Mouse (Mus musculus): ENCODE data around the gene Fcgr3. TPM values are rescaled to one million over a fixed set of nuclear protein-coding genes. Genes with fewer than 3 reads are reported as not detected.

Fcgr3 gene
- 10 to 100 TPM in 1 of 2 experiments, 1 to 10 TPM in 1; 9.9 to 12.5 TPM for total RNA-seq (2021)
- long read RNA-seq, transcript Fcgr3-201 (5 exons, 1,347 nt): major isoform, 8 of 12 reads
- long read RNA-seq, partial matches to known transcripts: 1 of 12 reads
- long read RNA-seq, other reads (novel, unspliced or antisense): 2 of 12 reads

DNA sequence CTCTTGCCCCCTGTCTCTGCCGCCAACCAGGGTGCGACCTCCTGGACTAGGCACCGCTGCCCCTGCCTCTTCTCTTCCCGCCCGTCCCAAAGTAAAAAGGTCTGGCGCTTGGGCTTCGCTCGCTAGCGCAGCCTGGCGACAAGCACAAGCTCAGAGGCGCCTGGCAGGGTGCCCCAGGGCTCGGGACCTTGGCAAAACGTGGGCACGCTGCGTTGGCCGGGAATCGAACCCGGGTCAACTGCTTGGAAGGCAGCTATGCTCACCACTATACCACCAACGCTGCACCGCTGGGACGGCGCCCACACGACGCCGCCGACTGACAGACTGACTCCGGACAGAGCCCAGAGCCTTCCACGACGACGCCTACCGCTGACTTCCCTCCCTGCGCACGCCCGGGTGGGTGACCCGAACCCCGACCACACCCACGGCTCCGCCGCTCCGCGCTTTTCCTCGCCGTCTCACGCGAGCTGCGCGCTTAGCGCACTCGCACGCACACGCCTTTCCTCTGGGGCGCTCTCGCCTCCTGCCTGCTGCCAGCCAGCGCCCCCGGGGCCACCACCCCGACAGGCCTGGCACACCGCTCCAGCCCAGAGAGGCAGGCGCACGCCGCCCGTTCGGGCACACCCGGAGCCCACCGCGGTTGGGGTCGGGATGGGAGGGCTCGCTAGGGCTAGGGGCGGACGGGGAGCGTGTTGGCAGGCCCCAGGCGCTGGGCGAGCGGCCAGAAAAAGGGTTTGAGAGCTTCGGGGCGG is at the start of gene Fcgr3:
Gene Fcgr3, minus strand, starts transcription at position 445 of the 752 bp plus-strand sequence.
- peak; percentile 67 to 78 for DNase-seq (ENCODE audit: low spot score in 2 of 2)

DNA sequence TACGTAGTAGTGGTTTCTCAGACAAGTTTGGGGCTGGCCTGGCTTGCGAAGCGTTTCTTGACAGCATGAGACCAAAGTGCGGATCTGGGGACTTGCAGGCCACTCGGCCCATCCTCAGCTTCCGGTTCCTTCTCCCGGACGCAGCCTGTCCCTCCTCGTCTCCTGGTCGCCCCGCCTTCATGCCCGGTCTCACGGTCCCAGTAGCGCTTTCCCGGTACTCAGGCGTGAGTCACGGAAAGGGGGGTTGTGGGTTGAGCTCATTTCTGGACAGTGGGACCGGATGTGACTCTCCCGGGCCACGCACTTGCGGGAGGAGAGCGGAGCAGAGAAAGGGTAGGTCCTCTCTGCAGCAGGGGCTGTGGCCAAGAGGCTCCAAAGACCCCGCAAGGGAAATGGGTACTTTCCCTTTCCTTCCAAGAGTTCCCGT is 49.2 kb upstream of the Fcgr3 start, which contains the start of gene Cfap126:
Gene Cfap126, plus strand, starts transcription at position 46 of the 427 bp plus-strand sequence.
- peak; percentile 31 to 42 for DNase-seq (ENCODE audit: low spot score in 2 of 2)

DNA sequence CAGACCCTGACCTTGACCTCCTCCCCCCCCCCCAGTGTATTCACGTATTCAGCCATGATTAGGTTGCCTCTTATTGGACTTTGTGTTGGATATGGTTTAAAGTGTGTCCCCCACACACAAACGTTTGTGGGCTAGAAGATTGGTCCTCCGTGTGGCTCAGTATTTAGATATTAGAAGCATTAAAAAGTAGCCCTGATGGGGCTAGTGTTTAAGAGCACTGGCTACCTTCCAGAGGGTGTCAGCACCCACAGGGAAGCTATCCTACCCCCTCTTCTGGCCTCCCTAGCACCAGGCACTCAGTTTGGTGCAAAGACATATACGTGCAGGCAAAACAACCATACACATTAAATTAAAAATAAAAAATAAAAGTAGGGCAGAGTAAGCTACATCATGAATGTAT is 48.3 kb upstream of the Fcgr3 start:
- no peak for DNase-seq (ENCODE audit: low spot score in 2 of 2)

DNA sequence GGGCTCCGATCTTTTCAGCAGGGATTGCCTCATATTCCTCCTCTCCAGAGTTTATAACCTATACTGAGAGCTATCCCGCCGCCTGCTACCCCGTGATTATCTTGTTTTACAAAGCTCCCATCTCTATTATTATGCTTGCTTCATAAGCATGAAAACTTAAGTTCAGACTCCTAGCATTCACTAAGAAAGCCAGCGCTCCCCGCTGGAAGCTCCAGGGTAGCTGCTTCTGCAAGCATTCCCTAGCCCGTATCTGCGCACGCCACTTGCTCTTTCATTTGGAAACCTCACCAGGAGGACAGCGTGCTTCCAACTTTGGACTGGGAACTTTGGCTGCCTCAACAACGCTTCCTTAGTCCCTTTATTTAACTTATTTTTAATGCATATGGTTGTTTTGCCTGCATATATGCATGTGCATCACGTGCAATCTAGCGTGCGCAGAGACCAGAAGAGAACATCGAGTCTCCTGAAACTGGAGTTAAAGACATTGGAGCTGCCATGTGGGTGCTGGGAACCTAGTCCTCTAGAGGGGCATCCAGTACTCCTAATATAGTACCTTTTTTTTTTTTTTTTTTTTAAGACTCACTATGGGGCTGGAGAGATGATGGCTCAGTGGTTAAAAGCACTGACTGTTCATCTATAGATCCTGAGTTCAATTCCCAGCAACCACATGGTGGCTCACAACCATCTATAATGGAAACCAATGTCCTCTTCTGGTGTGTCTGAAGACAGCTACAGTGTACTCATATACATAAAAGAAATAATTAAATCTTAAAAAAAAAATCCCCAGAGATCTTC is 47.2 kb upstream of the Fcgr3 start:
- peak; percentile 10 to 47 for DNase-seq (ENCODE audit: low spot score in 2 of 2)

DNA sequence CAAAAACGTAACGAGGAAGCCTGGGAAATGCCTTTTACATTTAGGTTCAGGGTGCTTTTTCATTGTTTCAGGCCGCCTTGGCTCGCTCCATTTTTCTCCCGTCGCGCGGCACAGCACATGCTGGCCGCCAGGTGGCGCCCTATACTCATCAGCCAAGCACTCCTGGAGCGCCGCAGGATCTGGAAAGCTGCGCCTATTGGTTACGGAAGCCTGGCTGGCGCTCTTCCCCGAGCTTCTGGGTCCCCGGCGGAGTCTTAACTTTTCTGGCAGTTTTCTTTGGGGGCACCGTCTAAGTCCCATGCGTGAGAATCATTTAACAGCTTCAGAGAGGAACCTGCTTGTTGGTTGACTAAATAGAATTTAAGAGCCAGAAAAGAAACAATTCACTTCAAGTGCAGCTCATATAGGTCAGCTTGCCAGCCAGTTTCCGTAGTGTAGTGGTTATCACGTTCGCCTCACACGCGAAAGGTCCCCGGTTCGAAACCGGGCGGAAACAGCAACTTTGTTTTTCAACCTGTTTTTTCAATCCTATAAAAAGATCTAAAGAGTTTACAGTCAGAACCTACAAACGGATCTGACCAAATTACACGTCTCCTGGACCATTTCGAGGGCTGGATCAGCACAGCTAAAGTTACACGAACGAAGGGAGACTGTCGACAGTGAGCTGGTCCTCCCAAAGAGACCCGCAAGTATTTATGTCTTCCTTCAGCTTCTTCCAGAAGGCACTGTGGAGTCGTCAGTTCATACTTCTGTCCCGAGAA is 46.5 kb upstream of the Fcgr3 start:
- DNase-seq (ENCODE audit: low spot score in 2 of 2): peak; percentile 93 to 99

DNA sequence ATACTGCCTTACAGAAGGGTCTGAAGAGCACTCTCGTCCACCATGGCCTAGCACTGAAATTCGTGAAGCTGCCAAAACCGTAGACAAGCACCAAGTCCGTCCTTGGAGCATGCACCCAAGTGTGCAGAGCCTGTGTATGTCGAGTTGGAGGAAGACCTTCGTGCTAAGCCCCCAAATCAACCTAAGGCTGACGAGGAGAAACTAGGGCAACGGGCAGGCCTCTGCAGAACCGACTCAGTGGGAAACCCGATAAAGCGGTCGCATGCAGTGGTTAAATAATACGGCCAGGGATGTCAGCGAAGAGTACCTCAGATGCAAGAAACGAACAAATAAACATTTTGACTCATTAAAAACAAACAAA is 45.9 kb upstream of the Fcgr3 start:
- DNase-seq (ENCODE audit: low spot score in 2 of 2): no peak

DNA sequence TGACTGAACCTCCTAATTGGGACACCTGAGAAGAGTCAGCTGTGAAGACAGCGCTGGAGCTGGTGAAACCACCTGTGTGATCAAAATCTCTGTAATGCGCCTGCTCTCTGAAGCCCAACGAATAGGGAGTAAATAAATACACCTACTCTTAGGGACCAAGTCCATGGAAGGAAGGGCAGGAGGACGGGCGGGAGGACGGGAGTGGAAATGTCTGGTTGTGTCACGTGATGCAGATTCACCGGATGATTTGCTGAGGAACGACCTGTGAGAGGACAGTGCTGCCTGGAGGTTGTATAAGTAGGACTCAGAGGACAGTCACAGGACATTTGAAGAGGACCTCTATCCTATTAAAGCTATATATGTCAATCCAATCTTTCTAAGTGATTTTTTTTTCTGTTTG is 44.9 kb upstream of the Fcgr3 start:
- DNase-seq (ENCODE audit: low spot score in 2 of 2): no peak

DNA sequence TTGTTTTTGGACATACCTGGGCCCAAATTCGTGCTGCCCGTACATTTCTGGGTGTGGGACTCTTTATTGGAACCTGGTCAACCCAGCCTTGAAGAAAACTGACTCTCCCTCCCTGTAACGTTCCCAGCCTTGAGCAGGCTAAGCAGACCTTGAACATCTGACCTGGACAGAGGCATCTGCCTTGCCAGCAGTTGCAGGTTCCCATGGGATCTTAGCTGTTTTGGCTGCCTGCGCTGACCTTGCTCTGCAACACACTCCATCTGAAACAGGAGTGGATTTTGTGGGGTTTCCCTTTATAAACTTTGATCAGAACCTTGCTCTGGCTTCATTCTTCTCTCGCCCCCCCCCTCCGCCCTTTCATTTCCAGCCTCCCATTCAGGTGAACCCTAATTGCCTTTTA is 40.5 kb upstream of the Fcgr3 start:
- DNase-seq (ENCODE audit: low spot score in 2 of 2): no peak

DNA sequence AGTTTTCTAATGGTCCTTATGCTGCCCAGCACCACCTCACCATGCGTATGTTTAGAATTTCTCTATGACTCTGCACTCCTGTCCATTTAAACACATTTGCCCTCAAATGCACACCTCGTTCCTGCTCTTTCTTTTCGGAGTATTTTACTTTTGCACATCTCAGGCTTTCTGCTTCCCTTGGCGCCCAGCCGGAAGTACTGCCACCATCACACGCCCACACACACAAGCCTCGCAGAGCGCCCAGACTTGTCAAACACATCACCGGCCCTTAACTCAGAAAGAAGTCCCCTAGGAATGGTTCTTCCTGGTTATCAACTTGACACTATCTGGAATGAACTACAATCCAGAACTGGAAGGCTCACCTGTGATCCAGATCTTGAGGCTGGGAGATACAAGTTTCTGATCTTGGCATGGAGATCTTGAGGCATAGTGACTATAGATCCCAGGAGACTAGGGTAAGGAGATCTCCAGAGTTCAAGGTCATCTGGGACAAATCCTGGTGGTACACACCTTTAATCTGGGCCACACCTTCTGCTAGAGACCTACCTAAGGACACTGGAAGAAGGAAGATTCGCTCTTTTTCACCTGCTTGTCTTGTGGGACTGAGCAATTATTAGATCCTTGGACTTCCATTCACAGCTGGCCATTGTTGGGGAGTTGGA is 38.6 kb upstream of the Fcgr3 start:
- no peak for DNase-seq (ENCODE audit: low spot score in 2 of 2)

DNA sequence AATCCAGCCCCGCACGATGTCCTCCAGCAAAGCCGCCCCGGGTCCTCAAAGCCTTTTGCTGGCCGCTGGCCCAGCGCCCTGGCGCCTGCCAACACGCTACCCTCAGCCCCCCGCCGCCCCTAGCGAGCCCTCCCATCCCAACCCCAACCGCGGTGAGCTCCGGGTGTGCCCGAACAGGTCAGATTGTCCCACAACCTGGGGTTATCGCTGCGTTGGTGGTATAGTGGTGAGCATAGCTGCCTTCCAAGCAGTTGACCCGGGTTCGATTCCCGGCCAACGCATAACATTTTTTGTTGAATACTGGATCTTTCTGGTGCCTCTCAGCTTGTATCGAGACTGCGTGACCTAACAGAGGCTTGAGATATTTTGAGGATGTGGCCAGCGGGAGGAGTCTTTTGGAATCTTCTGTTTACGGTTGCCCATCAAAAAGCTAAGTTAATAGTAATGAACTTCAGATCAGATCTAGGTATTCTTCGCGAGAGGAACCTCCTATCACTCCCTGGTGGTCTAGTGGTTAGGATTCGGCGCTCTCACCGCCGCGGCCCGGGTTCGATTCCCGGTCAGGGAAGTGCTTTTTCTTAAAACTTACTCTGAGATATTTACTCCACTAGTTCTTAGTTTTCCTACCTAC is 37.9 kb upstream of the Fcgr3 start:
- DNase-seq (ENCODE audit: low spot score in 2 of 2): peak; percentile 81 to 94

DNA sequence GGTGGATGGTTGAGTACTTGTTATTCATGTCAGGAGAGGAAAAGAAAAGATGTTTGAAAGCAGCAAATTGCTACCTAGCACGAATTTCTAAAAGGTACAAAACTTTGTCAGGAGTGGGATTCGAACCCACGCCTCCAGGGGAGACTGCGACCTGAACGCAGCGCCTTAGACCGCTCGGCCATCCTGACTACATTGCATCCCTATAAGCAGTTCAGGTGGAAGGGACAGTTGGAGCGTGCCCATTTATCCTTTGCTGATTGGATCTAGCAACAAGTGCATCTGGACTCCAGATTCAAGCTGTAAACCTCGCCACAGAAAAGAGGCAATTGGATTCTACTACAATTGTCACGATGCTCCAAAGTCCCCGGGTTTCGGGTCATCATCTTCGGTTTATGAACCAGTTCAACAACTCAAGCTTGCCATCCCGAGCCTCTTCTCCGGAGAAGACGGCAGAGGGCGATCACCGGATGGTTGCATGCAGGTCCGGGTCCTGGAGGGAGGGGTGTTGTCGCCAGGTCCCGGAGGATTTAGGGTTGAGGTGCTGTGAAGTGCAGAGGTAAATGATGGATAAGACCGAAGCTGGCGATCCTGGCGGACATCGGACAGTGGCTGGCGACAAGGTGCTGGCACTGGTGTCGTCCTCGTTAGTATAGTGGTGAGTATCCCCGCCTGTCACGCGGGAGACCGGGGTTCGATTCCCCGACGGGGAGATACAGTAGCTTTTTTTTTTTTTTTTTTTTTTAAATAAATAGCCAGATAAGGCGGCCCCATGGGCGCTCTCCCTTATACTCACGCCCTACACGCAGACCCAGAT is 37.2 kb upstream of the Fcgr3 start:
- peak; percentile 85 to 95 for DNase-seq (ENCODE audit: low spot score in 2 of 2)

DNA sequence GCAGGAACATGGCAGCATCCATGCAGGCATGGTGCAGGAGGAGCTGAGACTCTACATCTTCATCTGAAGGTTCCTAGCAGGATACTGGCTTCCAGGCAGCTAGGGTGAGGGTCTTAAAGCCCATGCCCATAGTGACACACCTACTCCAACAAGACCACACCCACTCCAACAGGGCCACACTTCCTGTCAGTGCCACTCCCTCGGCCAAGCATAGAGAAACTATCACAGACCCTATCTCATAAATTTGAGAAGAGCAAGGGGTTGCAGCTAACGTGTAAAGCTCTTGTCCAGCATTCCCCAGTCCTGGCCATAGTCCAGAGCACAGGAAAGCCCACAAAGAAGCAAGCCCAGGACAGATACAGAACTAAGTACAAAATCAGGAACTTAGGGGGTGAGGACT is 36.3 kb upstream of the Fcgr3 start:
- no peak for DNase-seq (ENCODE audit: low spot score in 2 of 2)

DNA sequence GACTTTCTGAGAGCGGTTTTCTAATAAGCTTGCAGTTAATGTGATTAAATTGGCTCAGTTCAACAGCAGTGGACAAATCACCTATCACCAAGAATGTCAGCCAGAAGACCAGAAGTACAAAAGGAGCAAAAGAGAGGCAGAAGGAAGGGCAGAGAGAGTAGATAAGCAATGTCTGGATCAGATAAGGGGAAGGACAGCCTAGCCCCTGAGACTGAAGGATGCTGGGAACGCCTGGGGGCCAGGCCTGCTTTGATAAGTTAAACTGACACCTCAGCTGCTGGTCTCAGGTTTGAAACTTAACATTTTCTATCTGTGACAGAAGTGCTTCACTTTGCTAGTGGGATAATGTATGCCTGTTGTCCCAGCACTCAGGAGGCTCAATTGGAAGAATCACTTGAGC is 32.9 kb upstream of the Fcgr3 start:
- DNase-seq (ENCODE audit: low spot score in 2 of 2): no peak

DNA sequence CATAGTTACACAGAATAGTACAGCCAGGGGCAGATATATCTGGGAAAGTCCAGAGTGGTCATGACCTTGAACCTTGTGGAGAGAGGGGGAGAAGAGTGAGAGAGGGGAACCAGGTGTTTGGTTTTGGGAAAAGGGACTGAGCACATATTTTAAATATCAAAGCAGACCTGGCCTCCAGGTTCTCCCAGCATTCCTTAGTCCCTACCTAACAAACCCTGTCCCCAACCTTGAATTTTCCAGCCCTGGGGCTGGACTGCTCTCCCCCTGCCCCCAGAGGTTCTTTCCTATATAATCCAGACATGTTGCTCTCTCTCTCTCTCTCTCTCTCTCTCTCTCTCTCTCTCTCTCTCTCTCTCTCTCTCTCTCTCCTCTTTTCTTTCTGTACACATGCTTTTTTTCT is 32.4 kb upstream of the Fcgr3 start:
- DNase-seq (ENCODE audit: low spot score in 2 of 2): no peak

DNA sequence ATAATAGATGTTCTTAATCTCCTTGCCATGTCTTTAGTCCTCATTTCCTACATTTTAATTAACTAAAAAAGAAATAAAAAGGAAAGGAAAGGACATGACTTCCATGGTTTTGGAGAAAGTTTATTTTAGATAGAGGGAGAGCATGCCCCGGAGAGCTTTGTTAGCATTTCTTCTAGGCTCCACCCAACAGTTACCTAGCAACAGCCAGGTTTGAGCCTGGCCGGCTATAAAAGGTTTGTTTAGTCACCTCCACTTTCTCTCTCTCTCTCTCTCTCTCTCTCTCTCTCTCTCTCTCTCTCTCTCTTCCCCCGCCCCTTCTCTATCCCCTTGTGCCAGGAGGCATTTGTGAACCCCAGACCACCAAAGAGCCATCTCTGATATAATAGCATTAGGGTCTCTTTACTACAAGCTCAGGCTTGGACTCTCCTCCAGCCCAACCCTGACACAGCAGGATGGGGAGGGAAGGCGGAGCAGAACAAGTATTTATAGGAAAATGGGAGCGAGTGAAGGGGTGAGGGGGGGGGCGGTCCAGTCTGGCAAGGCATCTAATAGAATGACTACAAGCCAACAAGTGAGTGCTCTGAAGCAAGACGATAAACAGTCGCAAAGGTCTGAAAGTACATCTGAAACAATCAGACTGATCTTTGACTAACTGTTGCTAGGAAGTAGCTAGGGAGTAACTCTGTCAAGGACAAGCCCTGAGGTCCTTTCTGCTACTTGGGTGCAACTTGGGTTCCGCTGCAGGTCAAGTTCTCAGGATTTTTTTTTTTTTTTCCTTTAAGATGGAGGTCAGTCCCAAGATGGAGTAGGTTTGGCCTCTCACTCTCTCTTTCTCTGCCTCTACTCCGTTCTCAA is 31.6 kb upstream of the Fcgr3 start:
- no peak for DNase-seq (ENCODE audit: low spot score in 2 of 2)

DNA sequence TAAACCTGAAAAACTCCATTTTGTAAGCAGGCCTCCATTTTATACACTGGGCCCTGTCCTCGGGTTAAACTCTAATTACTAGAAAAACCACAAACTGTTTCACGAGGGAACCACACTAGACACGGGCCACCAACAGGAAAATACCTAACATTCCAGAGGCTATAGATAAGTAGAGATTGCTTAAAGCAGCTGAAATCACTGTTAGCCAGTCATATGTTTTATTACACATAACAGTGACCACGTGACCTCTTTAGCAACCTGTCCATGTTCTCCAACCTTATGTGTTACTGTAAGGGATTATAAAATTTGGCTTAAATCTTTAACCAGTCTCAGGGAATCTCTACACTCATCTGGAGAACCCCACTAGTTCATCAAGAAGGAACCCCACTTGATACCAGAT is 29.7 kb upstream of the Fcgr3 start:
- DNase-seq (ENCODE audit: low spot score in 2 of 2): no peak

DNA sequence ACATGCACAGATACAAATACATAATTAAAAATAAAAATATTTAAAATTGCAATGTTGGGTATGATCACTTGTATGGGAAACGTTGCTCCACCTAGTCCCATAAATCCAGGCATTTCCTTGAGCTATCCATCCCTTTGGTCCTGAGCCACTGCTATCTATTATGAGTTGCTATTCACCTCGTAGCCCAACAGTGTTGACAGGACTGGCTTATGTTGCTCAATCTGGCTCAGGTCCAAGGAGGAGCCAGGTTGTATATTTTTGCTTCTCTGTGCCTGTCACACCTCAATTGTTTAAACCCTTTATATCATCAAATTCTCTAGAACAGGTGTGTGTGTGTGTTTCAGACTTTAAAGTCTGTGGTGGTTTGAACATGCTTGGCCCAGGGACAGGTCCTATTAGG is 26.0 kb upstream of the Fcgr3 start:
- no peak for DNase-seq (ENCODE audit: low spot score in 2 of 2)

DNA sequence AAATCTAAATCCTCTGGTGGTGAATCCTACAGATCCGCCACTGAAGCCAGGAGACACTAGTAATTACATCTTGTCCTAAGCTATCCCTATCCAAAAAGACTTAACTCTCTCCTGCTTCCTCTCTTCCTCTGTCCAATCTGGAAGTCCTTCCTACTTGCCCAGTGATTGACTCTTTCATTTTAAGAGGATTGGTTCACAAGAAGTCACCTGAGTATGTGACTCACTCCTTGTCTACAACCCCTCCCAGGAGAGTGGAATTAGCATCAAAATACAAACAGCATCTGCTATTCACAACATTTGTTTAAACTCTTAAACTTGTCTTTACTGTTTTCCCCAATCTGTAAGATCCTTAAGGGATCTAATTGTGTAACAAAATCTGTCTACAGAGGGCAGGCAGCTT is 25.2 kb upstream of the Fcgr3 start:
- DNase-seq (ENCODE audit: low spot score in 2 of 2): no peak

Measured in layer of hippocampus, adult 18-20 months (tissue).